Mouse (Mus musculus) gonadal fat pad, adult 2 months (tissue): ENCODE measurements around the gene P2rx5. TPM values are rescaled to one million over a fixed set of nuclear protein-coding genes. Genes with fewer than 3 reads are reported as not detected.

Source experiments
- polyA plus RNA-seq: library from polyadenylated mRNA; depleted of rRNA; stranded (reverse); fragments of >200 nt; gene quantifications from 2 replicates; pipeline ENCODE4 v1.2.3, GENCODE M21; 2012; rRNA removed

P2rx5 gene
- polyA plus RNA-seq, 1 experiment = 1.8 TPM

Other genes with a start within 250 kb of the P2rx5 start
- gene Atp2a3, start 199.3 kb upstream of the P2rx5 start, polyA plus RNA-seq = 22.5 and 46.2 TPM in 2 replicates
- gene P2rx1, start 161.3 kb upstream of the P2rx5 start, polyA plus RNA-seq = 18.8 and 30.3 TPM in 2 replicates
- 6.5 and 6.8 TPM in 2 replicates for gene Camkk1, start 141.4 kb upstream of the P2rx5 start, polyA plus RNA-seq
- gene Ncbp3, start 112.6 kb upstream of the P2rx5 start, polyA plus RNA-seq = 2.4 and 2.9 TPM in 2 replicates
- gene Itgae, start 69.8 kb upstream of the P2rx5 start, polyA plus RNA-seq = 4.4 and 5.6 TPM in 2 replicates
- 0.66 and 1.3 TPM in 2 replicates for gene Haspin, start 22.1 kb upstream of the P2rx5 start, polyA plus RNA-seq
- 45.7 and 63.7 TPM in 2 replicates for gene Emc6, start 16.6 kb downstream of the P2rx5 start, polyA plus RNA-seq
- gene Tax1bp3, start 16.7 kb downstream of the P2rx5 start, polyA plus RNA-seq = 75.6 and 105 TPM in 2 replicates
- gene Ctns, start 38.6 kb downstream of the P2rx5 start, polyA plus RNA-seq = 21.1 and 21.7 TPM in 2 replicates
- 11.5 and 11.8 TPM in 2 replicates for gene Shpk, start 39.0 kb downstream of the P2rx5 start, polyA plus RNA-seq
- gene Trpv1, start 73.9 kb downstream of the P2rx5 start, polyA plus RNA-seq = 3.6 and 4.5 TPM in 2 replicates
- 0.18 and 0.25 TPM in 2 replicates for gene Trpv3, start 107.0 kb downstream of the P2rx5 start, polyA plus RNA-seq
- 8.6 and 12.7 TPM in 2 replicates for gene Aspa, start 169.2 kb downstream of the P2rx5 start, polyA plus RNA-seq
- 0.04 TPM in 1 of 2 replicates, not detected in the other for gene Gm49340, start 169.3 kb downstream of the P2rx5 start, polyA plus RNA-seq
- gene Spata22, start 169.3 kb downstream of the P2rx5 start, polyA plus RNA-seq = 0.19 and 0.22 TPM in 2 replicates
- gene Olfr20, start 190.4 kb downstream of the P2rx5 start, polyA plus RNA-seq = 0.23 and 0.34 TPM in 2 replicates
- gene Olfr376, start 210.8 kb downstream of the P2rx5 start, polyA plus RNA-seq = not detected in 2 replicates
- gene Olfr1, start 239.2 kb downstream of the P2rx5 start, polyA plus RNA-seq = not detected in 2 replicates